8 mouse cellular contexts compared by ENCODE assay signal in the genomic region with DNA sequence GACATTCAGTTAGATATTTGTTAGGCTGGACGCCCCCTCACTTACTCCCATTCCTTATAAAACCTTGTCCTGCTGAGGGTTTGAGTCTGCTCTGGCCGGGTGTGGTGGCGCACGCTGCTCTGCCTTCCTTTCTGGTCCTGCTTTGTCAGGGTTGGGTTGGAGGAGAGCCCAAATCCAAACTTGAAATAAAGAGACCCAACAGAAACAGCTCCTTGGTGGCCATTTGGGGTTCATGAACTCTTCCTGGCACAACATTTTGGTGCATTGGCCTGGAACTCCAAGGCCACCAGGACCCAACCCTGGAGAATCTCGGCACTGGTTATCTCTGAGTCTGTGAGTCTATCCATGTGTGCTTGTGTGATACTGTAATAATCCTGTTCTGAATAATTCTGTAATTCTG. TPM values are rescaled to one million over a fixed set of nuclear protein-coding genes. Genes with fewer than 3 reads are reported as not detected.
DNase-seq lines count a peak whose midpoint lies in the region; ATAC-seq and TF ChIP-seq lines count a peak whose summit lies in the region.

No protein-coding gene starts in this region.

- no peak for ATAC-seq in heart, embryonic 13.5 days (ENCODE audit: extremely low read depth, insufficient number of reproducible peaks, low FRiP score, low TSS enrichment)
- 0 out of 2 replicates have a peak, but pooled peaks have one; percentile 0 for ATAC-seq in limb, embryonic 14.5 days (ENCODE audit: low FRiP score, low read depth)
- peak; percentile 1; the same call in 1 of the 2 replicates for ATAC-seq in neural tube, embryonic 15.5 days (ENCODE audit: low FRiP score)

- DNase-seq in adrenal gland, postnatal 36 days: peak; percentile 15 to 45
- DNase-seq in adrenal gland, postnatal 4 days (ENCODE audit: low spot score in 2 of 2): no peak
- peak; percentile 20 for DNase-seq in right cerebral cortex, adult 18-20 months
- no peak for DNase-seq in right cerebral cortex, postnatal 36 days (ENCODE audit: low spot score in 2 of 2)
- no peak for DNase-seq in limb, embryonic 14.5 days (ENCODE audit: low spot score)
- no peak for DNase-seq in embryo, embryonic 10 days (ENCODE audit: low spot score)

- H3K27me3 ChIP-seq in heart, embryonic 13.5 days (replicated peaks): no peaks in the 10 kb centered on the region
- H3K27me3 ChIP-seq in limb, embryonic 14.5 days (ENCODE audit: control insufficient read depth, insufficient read depth, low read length): no peaks in the 10 kb centered on the region
- H3K27me3 ChIP-seq in neural tube, embryonic 15.5 days (replicated peaks): no peaks in the 10 kb centered on the region

- no peaks in the 10 kb centered on the region for H3K36me3 ChIP-seq in heart, embryonic 13.5 days
- H3K36me3 ChIP-seq in limb, embryonic 14.5 days (ENCODE audit: control insufficient read depth, insufficient read depth, low read length): no peaks in the 10 kb centered on the region
- H3K36me3 ChIP-seq in neural tube, embryonic 15.5 days: no peaks in the 10 kb centered on the region

- no peaks in the 10 kb centered on the region for H3K9me3 ChIP-seq in heart, embryonic 13.5 days
- no peaks in the 10 kb centered on the region for H3K9me3 ChIP-seq in limb, embryonic 14.5 days (ENCODE audit: control insufficient read depth, low read length)
- H3K9me3 ChIP-seq in neural tube, embryonic 15.5 days (replicated peaks): no peaks in the 10 kb centered on the region

- H3K4me1 ChIP-seq in heart, embryonic 13.5 days: peaks cover 26% of the 10 kb centered on the region
- peaks cover 14% of the 10 kb centered on the region; the same call in 1 of the 2 replicates for H3K4me1 ChIP-seq in limb, embryonic 14.5 days (ENCODE audit: control insufficient read depth, insufficient read depth, low read length)
- peaks cover 31% of the 10 kb centered on the region for H3K4me1 ChIP-seq in neural tube, embryonic 15.5 days

- H3K27ac ChIP-seq in heart, embryonic 13.5 days (replicated peaks): peak overlapping the region; percentile 97
- H3K27ac ChIP-seq in limb, embryonic 14.5 days (replicated peaks; ENCODE audit: low read depth, low read length): peak overlapping the region; percentile 96
- H3K27ac ChIP-seq in neural tube, embryonic 15.5 days (replicated peaks): peak overlapping the region; percentile 93

- peak overlapping the region; percentile 73 for H3K4me2 ChIP-seq in heart, embryonic 13.5 days
- peak overlapping the region; percentile 47 for H3K4me2 ChIP-seq in limb, embryonic 14.5 days (replicated peaks; ENCODE audit: low read depth, low read length, severe bottlenecking)
- peak overlapping the region; percentile 55 for H3K4me2 ChIP-seq in neural tube, embryonic 15.5 days

- H3K9ac ChIP-seq in heart, embryonic 13.5 days: peak overlapping the region; percentile 95
- H3K9ac ChIP-seq in limb, embryonic 14.5 days (ENCODE audit: low read depth, low read length, severe bottlenecking): peak overlapping the region; percentile 98
- peak overlapping the region; percentile 84 for H3K9ac ChIP-seq in neural tube, embryonic 15.5 days (replicated peaks)

- H3K4me3 ChIP-seq in heart, embryonic 13.5 days: peak overlapping the region; percentile 82
- H3K4me3 ChIP-seq in limb, embryonic 14.5 days (replicated peaks; ENCODE audit: low read length): peak overlapping the region; percentile 79
- peak overlapping the region; percentile 82 for H3K4me3 ChIP-seq in neural tube, embryonic 15.5 days (replicated peaks)

- TF ChIP-seq POLR2A in limb, embryonic 14.5 days (IDR thresholded peaks at IDR 0.05; ENCODE audit: borderline replicate concordance, extremely low read depth, insufficient read depth, insufficient read length): no peak

- 52% methylated on average over 5 of the region's 5 CpGs for WGBS in heart, embryonic 13.5 days
- 69% methylated on average over 5 of the region's 5 CpGs for WGBS in limb, embryonic 14.5 days
- WGBS in neural tube, embryonic 15.5 days: 76% methylated on average over 5 of the region's 5 CpGs

RNA-seq across cellular contexts. Expression of gene Zfp52, which starts 3.7 kb away (rescaled TPM):
- total RNA-seq in adrenal gland, postnatal 36 days (2021): 10 to 100 TPM; 29.6 to 33.9 TPM
- total RNA-seq in adrenal gland, postnatal 4 days (2021): 10 to 100 TPM; 28.1 to 30.6 TPM
- 2.7 and 3.3 TPM in 2 replicates for polyA plus RNA-seq in heart, embryonic 13.5 days (2015; fragmentation: Nextera tagmentation; extraction: Ambion mirVana)
- polyA plus RNA-seq in limb, embryonic 14.5 days (2012; rRNA removed): 2.1 and 2.6 TPM in 2 replicates
- polyA plus RNA-seq in limb, embryonic 14.5 days (2014; fragmentation: Nextera tagmentation; extraction: Ambion mirVana): 3.3 and 4.2 TPM in 2 replicates
- polyA plus RNA-seq in neural tube, embryonic 15.5 days (2015; fragmentation: Nextera tagmentation; extraction: Ambion mirVana): 2.2 and 3.2 TPM in 2 replicates

RNA-seq across cellular contexts. Expression of gene Zfp948, which starts 35.2 kb away (rescaled TPM):
- total RNA-seq in adrenal gland, postnatal 36 days (2021): 10 to 100 TPM; 10.6 to 14.2 TPM
- 10 to 100 TPM; 13.7 to 15.5 TPM for total RNA-seq in adrenal gland, postnatal 4 days (2021)
- 11.9 and 13.0 TPM in 2 replicates for polyA plus RNA-seq in heart, embryonic 13.5 days (2015; fragmentation: Nextera tagmentation; extraction: Ambion mirVana)
- 10.2 and 16.6 TPM in 2 replicates for polyA plus RNA-seq in limb, embryonic 14.5 days (2012; rRNA removed)
- 23.0 and 23.6 TPM in 2 replicates for polyA plus RNA-seq in limb, embryonic 14.5 days (2014; fragmentation: Nextera tagmentation; extraction: Ambion mirVana)
- 17.1 and 18.8 TPM in 2 replicates for polyA plus RNA-seq in neural tube, embryonic 15.5 days (2015; fragmentation: Nextera tagmentation; extraction: Ambion mirVana)

RNA-seq across cellular contexts. Expression of gene Zfp53, which starts 42.8 kb away (rescaled TPM):
- 1 to 10 TPM; 3.5 to 3.9 TPM for total RNA-seq in adrenal gland, postnatal 36 days (2021)
- total RNA-seq in adrenal gland, postnatal 4 days (2021): 1 to 10 TPM; 6.9 to 7.5 TPM
- 5.7 and 6.2 TPM in 2 replicates for polyA plus RNA-seq in heart, embryonic 13.5 days (2015; fragmentation: Nextera tagmentation; extraction: Ambion mirVana)
- 3.4 and 5.3 TPM in 2 replicates for polyA plus RNA-seq in limb, embryonic 14.5 days (2012; rRNA removed)
- 9.4 and 10.3 TPM in 2 replicates for polyA plus RNA-seq in limb, embryonic 14.5 days (2014; fragmentation: Nextera tagmentation; extraction: Ambion mirVana)
- polyA plus RNA-seq in neural tube, embryonic 15.5 days (2015; fragmentation: Nextera tagmentation; extraction: Ambion mirVana): 9.7 and 11.7 TPM in 2 replicates

Comparison
In these comparisons a context has a peak if more than half of its experiments do, and no peak if none do; other contexts are left out.
1. DNase-seq: peak in adrenal gland, postnatal 36 days (2 of 2) and right cerebral cortex, adult 18-20 months (single experiment); none in adrenal gland, postnatal 4 days (0 of 2), right cerebral cortex, postnatal 36 days (0 of 2), limb, embryonic 14.5 days (single experiment) and embryo, embryonic 10 days (single experiment).
2. Peak in every context shown above with its lines, with median percentiles within 50 percentile points of each other: H3K27ac ChIP-seq, H3K4me2 ChIP-seq, H3K4me3 ChIP-seq and H3K9ac ChIP-seq.